Mouse (Mus musculus): ENCODE results near the gene Hsd17b2. TPM values are rescaled to one million over a fixed set of nuclear protein-coding genes. Genes with fewer than 3 reads are reported as not detected.

Hsd17b2 gene
- not detected for total RNA-seq (2021)
- long read RNA-seq, experiment 1, result 0 reads
- long read RNA-seq, experiment 2, result 0 reads

- no peak for DNase-seq (ENCODE audit: low spot score in 2 of 2)
Measured at GRCm38 (mm10) chr8:117701859-117702258, at the start of gene Hsd17b2. TSS of gene Hsd17b2 (plus strand) at chr8:117701904.

GRCm38 (mm10) chr8:117652318-117652717 is 49.4 kb upstream of the Hsd17b2 start:
- DNase-seq (ENCODE audit: low spot score in 2 of 2), result no peak

GRCm38 (mm10) chr8:117658990-117659389 is 42.7 kb upstream of the Hsd17b2 start:
- no peak for DNase-seq (ENCODE audit: low spot score in 2 of 2)

GRCm38 (mm10) chr8:117660358-117661031 is 41.2 kb upstream of the Hsd17b2 start:
- no peak for DNase-seq (ENCODE audit: low spot score in 2 of 2)

- DNase-seq (ENCODE audit: low spot score in 2 of 2), result no peak
Measured at GRCm38 (mm10) chr8:117667349-117668124, 34.2 kb upstream of the Hsd17b2 start.

GRCm38 (mm10) chr8:117670461-117670860 is 31.2 kb upstream of the Hsd17b2 start:
- no peak for DNase-seq (ENCODE audit: low spot score in 2 of 2)

- no peak for DNase-seq (ENCODE audit: low spot score in 2 of 2)
Measured at GRCm38 (mm10) chr8:117672558-117672957, 29.1 kb upstream of the Hsd17b2 start.

GRCm38 (mm10) chr8:117673430-117673830 is 28.3 kb upstream of the Hsd17b2 start, which contains the start of gene Sdr42e1:
TSS of gene Sdr42e1 (minus strand) at chr8:117673689.
- DNase-seq (ENCODE audit: low spot score in 2 of 2), result peak; percentile 15 to 29

- DNase-seq (ENCODE audit: low spot score in 2 of 2), result no peak
Measured at GRCm38 (mm10) chr8:117675171-117675570, 26.5 kb upstream of the Hsd17b2 start.

- DNase-seq (ENCODE audit: low spot score in 2 of 2), result no peak
Measured at GRCm38 (mm10) chr8:117676460-117676859, 25.2 kb upstream of the Hsd17b2 start.

GRCm38 (mm10) chr8:117677011-117677410 is 24.7 kb upstream of the Hsd17b2 start:
- DNase-seq (ENCODE audit: low spot score in 2 of 2), result no peak

GRCm38 (mm10) chr8:117678650-117679049 is 23.1 kb upstream of the Hsd17b2 start:
- no peak for DNase-seq (ENCODE audit: low spot score in 2 of 2)

GRCm38 (mm10) chr8:117683925-117684472 is 17.7 kb upstream of the Hsd17b2 start:
- no peak for DNase-seq (ENCODE audit: low spot score in 2 of 2)

GRCm38 (mm10) chr8:117684504-117684903 is 17.2 kb upstream of the Hsd17b2 start:
- no peak for DNase-seq (ENCODE audit: low spot score in 2 of 2)

GRCm38 (mm10) chr8:117687890-117688289 is 13.8 kb upstream of the Hsd17b2 start:
- no peak for DNase-seq (ENCODE audit: low spot score in 2 of 2)

- DNase-seq (ENCODE audit: low spot score in 2 of 2), result no peak
Measured at GRCm38 (mm10) chr8:117692131-117692530, 9.6 kb upstream of the Hsd17b2 start.

- DNase-seq (ENCODE audit: low spot score in 2 of 2), result no peak
Measured at GRCm38 (mm10) chr8:117695636-117696035, 6.1 kb upstream of the Hsd17b2 start.

GRCm38 (mm10) chr8:117697248-117697647 is 4.5 kb upstream of the Hsd17b2 start:
- peak in 1 of 2 experiments; percentile 31 for DNase-seq (ENCODE audit: low spot score in 2 of 2)

GRCm38 (mm10) chr8:117700699-117701098 is 1.0 kb upstream of the Hsd17b2 start:
- DNase-seq (ENCODE audit: low spot score in 2 of 2), result no peak

- no peak for DNase-seq (ENCODE audit: low spot score in 2 of 2)
Measured at GRCm38 (mm10) chr8:117701246-117701645, 458 bp upstream of the Hsd17b2 start.

- no peak for DNase-seq (ENCODE audit: low spot score in 2 of 2)
Measured at GRCm38 (mm10) chr8:117702701-117703100, 997 bp downstream of the Hsd17b2 start.

GRCm38 (mm10) chr8:117706141-117706540 is 4.4 kb downstream of the Hsd17b2 start:
- no peak for DNase-seq (ENCODE audit: low spot score in 2 of 2)

Measured in adrenal gland, adult 18-20 months (tissue).